8 mouse cellular contexts compared by ENCODE assay signal in genomic region chr2:60126831-60127230, GRCm38 (mm10).
DNase-seq lines count a peak whose midpoint lies in the region; ATAC-seq lines count a peak whose summit lies in the region.

No protein-coding gene starts in this region.

- H3K27ac ChIP-seq in brown adipose tissue, adult 24 weeks (replicated peaks; ENCODE audit: low read depth, low read length): no peak overlapping the region
- H3K27ac ChIP-seq in heart, embryonic 16.5 days (ENCODE audit: low read length): no peak overlapping the region
- H3K27ac ChIP-seq in liver, embryonic 11.5 days (ENCODE audit: low read depth, low read length): no peak overlapping the region

- peaks cover 2% of the 10 kb centered on the region for H3K4me1 ChIP-seq in brown adipose tissue, adult 24 weeks (ENCODE audit: control insufficient read depth, insufficient read depth, insufficient read length, low read length)
- peaks cover 10% of the 10 kb centered on the region for H3K4me1 ChIP-seq in heart, embryonic 16.5 days (ENCODE audit: control insufficient read depth, insufficient read depth, low read length)
- peaks cover 13% of the 10 kb centered on the region for H3K4me1 ChIP-seq in liver, embryonic 11.5 days (replicated peaks; ENCODE audit: control insufficient read depth, insufficient read depth, low read length)

- WGBS in heart, embryonic 16.5 days: 30% methylated on average over 7 of the region's 7 CpGs
- 46% methylated on average over 7 of the region's 7 CpGs for WGBS in liver, embryonic 11.5 days

- intact Hi-C loops in heart, postnatal 36 days (cut with DNase I): loop anchor here (2.0 to 10.0 kb wide), 4 partner anchors 145 to 295 kb away; no protein-coding TSS in a partner anchor
- intact Hi-C loops in left cerebral cortex, postnatal 10 days (cut with DNase I): no loop called here

- H3K36me3 ChIP-seq in heart, embryonic 16.5 days (ENCODE audit: control insufficient read depth, insufficient read depth): no peaks in the 10 kb centered on the region
- no peaks in the 10 kb centered on the region for H3K36me3 ChIP-seq in liver, embryonic 11.5 days (ENCODE audit: control insufficient read depth, insufficient read depth, low read length)

- no peaks in the 10 kb centered on the region for H3K9me3 ChIP-seq in heart, embryonic 16.5 days (replicated peaks; ENCODE audit: control insufficient read depth, low read length)
- no peaks in the 10 kb centered on the region for H3K9me3 ChIP-seq in liver, embryonic 11.5 days (ENCODE audit: control insufficient read depth, low read length)

- H3K27me3 ChIP-seq in heart, embryonic 16.5 days (ENCODE audit: control insufficient read depth, insufficient read depth, low read length): no peaks in the 10 kb centered on the region
- no peaks in the 10 kb centered on the region for H3K27me3 ChIP-seq in liver, embryonic 11.5 days (replicated peaks; ENCODE audit: control insufficient read depth, insufficient read depth, low read length)

- DNase-seq in heart, adult 18-20 months: peak; percentile 35 to 66
- no peak for DNase-seq in heart, postnatal 36 days
- no peak for DNase-seq in liver, embryonic 11.5 days (ENCODE audit: low spot score)
- no peak for DNase-seq in B cell, adult 2 months
- no peak for DNase-seq in left cerebral cortex, postnatal 10 days (ENCODE audit: extremely low spot score in 1 of 2, low spot score in 2 of 2)
- DNase-seq in frontal cortex, postnatal 36 days (ENCODE audit: low spot score in 2 of 2): no peak

- peak overlapping the region; percentile 75 for H3K4me2 ChIP-seq in heart, embryonic 16.5 days (ENCODE audit: low read depth, low read length)
- H3K4me2 ChIP-seq in liver, embryonic 11.5 days: peak overlapping the region; percentile 25; the same call in 1 of the 2 replicates

- H3K4me3 ChIP-seq in brown adipose tissue, adult 24 weeks (ENCODE audit: insufficient read depth, low read depth, low read length): peak overlapping the region; percentile 23
- H3K4me3 ChIP-seq in heart, embryonic 16.5 days (ENCODE audit: low read length): peak overlapping the region; percentile 36
- no peak overlapping the region for H3K4me3 ChIP-seq in liver, embryonic 11.5 days (ENCODE audit: low read depth, low read length)

- ATAC-seq in heart, embryonic 16.5 days (replicated peaks; ENCODE audit: extremely low read depth, insufficient read depth, low FRiP score): no peak
- ATAC-seq in liver, embryonic 11.5 days (replicated peaks; ENCODE audit: low FRiP score): no peak

- 0 out of 2 replicates have a peak overlapping the region, but pooled peaks have one; percentile 7 for H3K9ac ChIP-seq in heart, embryonic 16.5 days (ENCODE audit: low read length)
- H3K9ac ChIP-seq in liver, embryonic 11.5 days (ENCODE audit: low read depth, low read length): no peak overlapping the region

Comparison
In these comparisons a context has a peak if more than half of its experiments do, and no peak if none do; other contexts are left out.
1. DNase-seq: peak in heart, adult 18-20 months (2 of 2); none in heart, postnatal 36 days (0 of 2), liver, embryonic 11.5 days (single experiment), B cell, adult 2 months (0 of 2), left cerebral cortex, postnatal 10 days (0 of 2) and frontal cortex, postnatal 36 days (0 of 2).